Mouse (Mus musculus): ENCODE measurements around the gene Tapbp.

GRCm38 (mm10) chr17:33908331-33909076 lies 7.2 kb upstream of the Tapbp start:
- TF ChIP-seq CTCF (IDR thresholded peaks at IDR 0.05; ENCODE audit: extremely low read depth, insufficient read depth, low read length): no peak
- TF ChIP-seq POLR2A (IDR thresholded peaks at IDR 0.05; ENCODE audit: extremely low read depth, insufficient read depth, low read length): no peak

Measured in cortical plate, adult 2 months (tissue).